Mouse (Mus musculus) lung, postnatal 0 days (tissue): ENCODE results near the gene Nlrp9c. TPM values are rescaled to one million over a fixed set of nuclear protein-coding genes. Genes with fewer than 3 reads are reported as not detected.
"Not testable (repeated sequence)": the region's sequence is repeated elsewhere in the genome, so short reads cannot be mapped to it uniquely, and the experiment has no call there.

ENCODE experiments used
- ATAC-seq: fragments of 200-750 bp; cut with Nextera tagmentation; 2 replicates; pipeline ENCODE4 v1.8.0; 2017; ENCODE audit warnings: moderate library complexity
- DNase-seq: peaks from one replicate; pipeline ENCODE4 v3.0.0-alpha.2; 2016; ENCODE audit warnings: low spot score
- H3K27ac ChIP-seq: fragments of 300-500 bp; sonication (generic); 2 replicates; pipeline ENCODE4 v1.5.1; 2014; ENCODE audit warnings: antibody characterized with exemption, mild to moderate bottlenecking, low read length, mixed read lengths
- H3K27me3 ChIP-seq: fragments of 300-500 bp; sonication (generic); replicated peaks from 2 replicates; pipeline ENCODE4 v1.6.1; 2014; ENCODE audit warnings: low read length, mixed read lengths; ENCODE audit not compliant: insufficient read depth
- H3K36me3 ChIP-seq: fragments of 300-500 bp; sonication (generic); 2 replicates; pipeline ENCODE4 v1.6.1; 2014; ENCODE audit warnings: low read length, mixed read lengths; ENCODE audit not compliant: insufficient read depth
- H3K4me1 ChIP-seq: fragments of 300-500 bp; sonication (generic); 2 replicates; pipeline ENCODE4 v1.6.1; 2014; ENCODE audit warnings: antibody characterized with exemption, low read depth, low read length, mixed read lengths; ENCODE audit not compliant: insufficient read depth
- H3K4me2 ChIP-seq: fragments of 300-500 bp; sonication (generic); replicated peaks from 2 replicates; pipeline ENCODE4 v1.6.1; 2014; ENCODE audit warnings: low read depth, mild to moderate bottlenecking, low read length, moderate library complexity, mixed read lengths
- H3K4me3 ChIP-seq: fragments of 300-500 bp; sonication (generic); 2 replicates; pipeline ENCODE4 v1.5.1; 2014; ENCODE audit warnings: low read depth, low read length
- H3K9ac ChIP-seq: fragments of 300-500 bp; sonication (generic); replicated peaks from 2 replicates; pipeline ENCODE4 v1.6.1; 2014; ENCODE audit warnings: low read depth, mild to moderate bottlenecking
- H3K9me3 ChIP-seq: fragments of 300-500 bp; sonication (generic); 2 replicates; pipeline ENCODE4 v1.6.1; 2016; ENCODE audit warnings: low read length, mixed read lengths
- WGBS: fragments of 180-500 bp; shearing (Covaris S2); extraction: QIAGEN DNeasy Blood & Tissue Kit; methylation state at CpG from one replicate; pipeline ENCODE4 v1.1.7; 2014; 5-methylcytosine and 5-hydroxymethylcytosine counted together
- polyA plus RNA-seq: library from polyadenylated mRNA; unstranded; fragments of >200 nt; fragmentation: Nextera tagmentation; extraction: Ambion mirVana; gene quantifications from 2 replicates; pipeline ENCODE4 v1.2.1, GENCODE M21; 2015

The Nlrp9c gene
- polyA plus RNA-seq, 1 experiment from 2014 or later: not detected

GRCm38 (mm10) chr7:26320361-26320760 is 83.1 kb downstream of the Nlrp9c start:
- H3K36me3 ChIP-seq, H3K9me3 ChIP-seq, H3K27me3 ChIP-seq, H3K4me3 ChIP-seq, H3K4me2 ChIP-seq, H3K9ac ChIP-seq, H3K4me1 ChIP-seq, ATAC-seq, H3K27ac ChIP-seq, DNase-seq: not testable (repeated sequence)
- 62% methylated on average over 3 of the region's 3 CpGs for WGBS

- H3K4me2 ChIP-seq, H3K9me3 ChIP-seq, H3K36me3 ChIP-seq, ATAC-seq, H3K9ac ChIP-seq, DNase-seq, H3K27ac ChIP-seq, H3K27me3 ChIP-seq, H3K4me3 ChIP-seq, H3K4me1 ChIP-seq: not testable (repeated sequence)
- 85% methylated on average over 4 of the region's 4 CpGs for WGBS
Observed at GRCm38 (mm10) chr7:26315809-26316208, 87.7 kb downstream of the Nlrp9c start.

GRCm38 (mm10) chr7:26315194-26315593 is 88.3 kb downstream of the Nlrp9c start:
- not testable (repeated sequence) for H3K36me3 ChIP-seq, H3K4me2 ChIP-seq
- 74% methylated on average over 2 of the region's 2 CpGs for WGBS

GRCm38 (mm10) chr7:26311786-26312185 is 91.7 kb downstream of the Nlrp9c start:
- H3K4me2 ChIP-seq, H3K36me3 ChIP-seq, H3K27ac ChIP-seq, H3K4me3 ChIP-seq, H3K4me1 ChIP-seq, H3K9me3 ChIP-seq, ATAC-seq, H3K27me3 ChIP-seq, H3K9ac ChIP-seq, DNase-seq: not testable (repeated sequence)
- WGBS: 81% methylated on average over 4 of the region's 4 CpGs

More at GRCm38 (mm10) chr7:26315194-26315593, 88.3 kb downstream of the Nlrp9c start:
- DNase-seq, H3K9me3 ChIP-seq, H3K27ac ChIP-seq, ATAC-seq, H3K4me1 ChIP-seq, H3K27me3 ChIP-seq, H3K9ac ChIP-seq, H3K4me3 ChIP-seq: not testable (repeated sequence)

GRCm38 (mm10) chr7:26306926-26307325 is 96.6 kb downstream of the Nlrp9c start, which contains the start of gene Cyp2a4:
TSS of gene Cyp2a4 (plus strand) at chr7:26307169.
- not testable (repeated sequence) for H3K4me3 ChIP-seq, DNase-seq, H3K36me3 ChIP-seq, H3K9ac ChIP-seq, ATAC-seq, H3K27ac ChIP-seq, H3K9me3 ChIP-seq, H3K4me1 ChIP-seq, H3K27me3 ChIP-seq, H3K4me2 ChIP-seq
- WGBS: 49% methylated on average over 2 of the region's 2 CpGs

- not testable (repeated sequence) for H3K27me3 ChIP-seq, DNase-seq, H3K4me1 ChIP-seq, H3K9ac ChIP-seq, H3K27ac ChIP-seq, H3K36me3 ChIP-seq, H3K4me2 ChIP-seq, H3K9me3 ChIP-seq, ATAC-seq, H3K4me3 ChIP-seq
- WGBS: 69% methylated on average over 8 of the region's 8 CpGs
Observed at GRCm38 (mm10) chr7:26303429-26304166, 99.9 kb downstream of the Nlrp9c start.

Other genes with a start within 250 kb of the Nlrp9c start
- gene Cyp2b9, start 230.3 kb downstream of the Nlrp9c start, polyA plus RNA-seq: not detected in 2 replicates
- not detected in 2 replicates for gene Vmn1r184, start 143.4 kb downstream of the Nlrp9c start, polyA plus RNA-seq
- gene Cyp2a4, start 96.5 kb downstream of the Nlrp9c start, polyA plus RNA-seq: not detected in 2 replicates
- not detected in 2 replicates for gene Nlrp4a, start 31.4 kb upstream of the Nlrp9c start, polyA plus RNA-seq
- gene Nlrp9a, start 131.3 kb upstream of the Nlrp9c start, polyA plus RNA-seq: not detected in 2 replicates
- not detected in 2 replicates for gene Vmn1r185, start 214.8 kb upstream of the Nlrp9c start, polyA plus RNA-seq